In genomic region chr9:124280576-124281447, GRCm38 (mm10) we compare ENCODE assay signal across 8 mouse cellular contexts. TPM values are rescaled to one million over a fixed set of nuclear protein-coding genes. Genes with fewer than 3 reads are reported as not detected.
DNase-seq lines count a peak whose midpoint lies in the region; ATAC-seq and TF ChIP-seq lines count a peak whose summit lies in the region.

No protein-coding gene starts in this region.

- no peak overlapping the region for H3K27ac ChIP-seq in embryonic facial prominence, embryonic 15.5 days (replicated peaks)

- 66% methylated on average over 2 of the region's 2 CpGs for WGBS in embryonic facial prominence, embryonic 15.5 days

- H3K36me3 ChIP-seq in erythroblast, embryonic 14.5 days (ENCODE audit: control insufficient read depth): peaks cover 4% of the 10 kb centered on the region
- no peaks in the 10 kb centered on the region for H3K36me3 ChIP-seq in C2C12 (ENCODE audit: control insufficient read depth, insufficient read depth)
- peaks cover 17% of the 10 kb centered on the region for H3K36me3 ChIP-seq in embryonic facial prominence, embryonic 15.5 days
- no peaks in the 10 kb centered on the region for H3K36me3 ChIP-seq in myocyte (ENCODE audit: control insufficient read depth, insufficient read depth)

- peak; percentile 70 for DNase-seq in kidney, postnatal 10 days
- DNase-seq in frontal cortex, postnatal 25 days (ENCODE audit: low spot score in 2 of 2): no peak

- ATAC-seq in erythroblast, adult 5-6 weeks (replicated peaks; ENCODE audit: low FRiP score, poor library complexity, severe bottlenecking): no peak
- ATAC-seq in embryonic facial prominence, embryonic 15.5 days (ENCODE audit: insufficient number of reproducible peaks, low FRiP score, low TSS enrichment, low read depth): no peak
- no peak for ATAC-seq in erythroid progenitor cell, adult 5-6 weeks (replicated peaks; ENCODE audit: low FRiP score, poor library complexity, severe bottlenecking)

- no peak for TF ChIP-seq POLR2A in myocyte (IDR thresholded peaks at IDR 0.05; ENCODE audit: insufficient read length, low read depth)

- H3ac ChIP-seq in C2C12 (ENCODE audit: control insufficient read depth, insufficient read length, low read depth) (no peak overlapping the region), myocyte (ENCODE audit: control insufficient read depth, insufficient read length) (no peak overlapping the region)

- no peaks in the 10 kb centered on the region for H3K27me3 ChIP-seq in erythroblast, embryonic 14.5 days (ENCODE audit: control insufficient read depth)
- H3K27me3 ChIP-seq in C2C12 (ENCODE audit: control insufficient read depth, insufficient read depth, insufficient read length): no peaks in the 10 kb centered on the region
- no peaks in the 10 kb centered on the region for H3K27me3 ChIP-seq in embryonic facial prominence, embryonic 15.5 days
- no peaks in the 10 kb centered on the region for H3K27me3 ChIP-seq in myocyte (ENCODE audit: control insufficient read depth, insufficient read depth, insufficient read length)

- TF ChIP-seq CTCF in C2C12 (IDR thresholded peaks at IDR 0.05; ENCODE audit: control insufficient read depth, insufficient read depth, insufficient read length): no peak

- H3K79me2 ChIP-seq in C2C12 (ENCODE audit: control insufficient read depth, insufficient read depth) (peaks cover 15% of the 10 kb centered on the region), myocyte (ENCODE audit: control insufficient read depth, insufficient read depth) (peaks cover 14% of the 10 kb centered on the region)

- H3K79me3 ChIP-seq in C2C12 (ENCODE audit: low read depth): peaks cover 2% of the 10 kb centered on the region

- peaks cover 27% of the 10 kb centered on the region for H3K4me1 ChIP-seq in erythroblast, embryonic 14.5 days (ENCODE audit: control insufficient read depth)
- H3K4me1 ChIP-seq in embryonic facial prominence, embryonic 15.5 days: peaks cover 13% of the 10 kb centered on the region

- 0 out of 2 replicates have a peak overlapping the region, but pooled peaks have one; percentile 1 for H3K9ac ChIP-seq in embryonic facial prominence, embryonic 15.5 days

- H3K4me2 ChIP-seq in embryonic facial prominence, embryonic 15.5 days (replicated peaks): peak overlapping the region; percentile 74
- peak overlapping the region; percentile 70 for H3K4me2 ChIP-seq in myocyte (ENCODE audit: low read depth)

- H3K9me3 ChIP-seq in erythroblast, embryonic 14.5 days (ENCODE audit: control insufficient read depth, low read length): no peaks in the 10 kb centered on the region
- H3K9me3 ChIP-seq in embryonic facial prominence, embryonic 15.5 days (replicated peaks): no peaks in the 10 kb centered on the region

- peak overlapping the region; percentile 81 for H3K4me3 ChIP-seq in erythroblast, embryonic 14.5 days (replicated peaks)
- H3K4me3 ChIP-seq in C2C12 (ENCODE audit: insufficient read depth, poor library complexity, severe bottlenecking): peak overlapping the region; percentile 38
- H3K4me3 ChIP-seq in embryonic facial prominence, embryonic 15.5 days (replicated peaks): peak overlapping the region; percentile 86
- H3K4me3 ChIP-seq in myocyte: peak overlapping the region; percentile 41

TF ChIP-seq in C2C12, 6 proteins besides CTCF, POLR2A, EP300 and RAD21:
- TF ChIP-seq USF1 (IDR thresholded peaks at IDR 0.05; ENCODE audit: low read depth) (no peak), MYOG (IDR thresholded peaks at IDR 0.05; ENCODE audit: control insufficient read depth, extremely low read depth, insufficient read length) (no peak)

TF ChIP-seq in myocyte, 11 proteins besides CTCF, POLR2A, EP300 and RAD21:
- TF ChIP-seq USF1 (IDR thresholded peaks at IDR 0.05; ENCODE audit: low read depth): no peak
- TF ChIP-seq POLR2AphosphoS2 (IDR thresholded peaks at IDR 0.05; ENCODE audit: insufficient read length, low read depth): no peak
- no peak for TF ChIP-seq MAX (IDR thresholded peaks at IDR 0.05; ENCODE audit: low read depth)

RNA-seq across cellular contexts. Expression of gene 2010315B03Rik, which starts 31.7 kb away (rescaled TPM):
- polyA plus RNA-seq in erythroblast, embryonic 14.5 days (2012): not detected in 2 replicates
- total RNA-seq in erythroblast, adult 5-6 weeks (2015; ENCODE audit: low replicate concordance): 1.2 and 1.7 TPM in 2 replicates
- 2.0 and 5.9 TPM in 2 replicates for total RNA-seq in erythroblast, adult 5-6 weeks (2017; ENCODE audit: low replicate concordance)
- 0.50 TPM for polyA plus RNA-seq in C2C12 (2012; fragmentation: generic; extraction: Trizol)
- polyA plus RNA-seq in embryonic facial prominence, embryonic 15.5 days (2015; fragmentation: Nextera tagmentation; extraction: Ambion mirVana): 9.7 and 10.0 TPM in 2 replicates
- 2.2 TPM for polyA plus RNA-seq in myocyte (2012; fragmentation: generic; extraction: Trizol)
- total RNA-seq in erythroid progenitor cell, adult 5-6 weeks (2015; ENCODE audit: low replicate concordance): 5.0 and 12.3 TPM in 2 replicates
- 3.0 and 9.2 TPM in 2 replicates for total RNA-seq in erythroid progenitor cell, adult 5-6 weeks (2017; ENCODE audit: low replicate concordance)
